Mouse (Mus musculus) liver, adult 2 months (tissue): ENCODE data around the gene Hist1h3h.

ENCODE experiments used
- CTCF ChIP-seq: fragments of 200-500 bp; IDR thresholded peaks from 2 replicates; pipeline ENCODE4 v1.5.1; 2011; ENCODE audit warnings: low read depth, low read length, control low read depth
- POLR2A ChIP-seq: fragments of 200-500 bp; IDR thresholded peaks from 2 replicates; pipeline ENCODE4 v1.6.1; 2011; ENCODE audit warnings: low read length, control low read depth; ENCODE audit not compliant: insufficient read depth; ENCODE audit errors: extremely low read depth

- TF ChIP-seq POLR2A (no peak), CTCF (peak; percentile 66; the same call in 1 of the 2 replicates)
These were observed 16.8 kb downstream of the Hist1h3h start for GRCm38 (mm10) chr13:21734010-21734905.
